Comparison of ENCODE assay signal across 22 mouse cellular contexts in genomic region chr13:100579951-100580350, GRCm38 (mm10). TPM values are rescaled to one million over a fixed set of nuclear protein-coding genes. Genes with fewer than 3 reads are reported as not detected.
DNase-seq lines count a peak whose midpoint lies in the region; ATAC-seq and TF ChIP-seq lines count a peak whose summit lies in the region.
"Had no signal": no experiment of that assay in that cellular context is flagged by ENCODE, and none has a peak within 500 bp of the region (broad histone marks: within the 10 kb centered on the region; RNA-seq: fewer than 3 reads in every experiment).

No protein-coding gene starts in this region.

- in situ Hi-C loops in Patski (cut with MboI; ENCODE audit: low pct_unique_long_range_greater_than_20kb) = no loop called here

- DNase-seq in hindbrain, postnatal 0 days (ENCODE audit: low spot score) = no peak
- DNase-seq in layer of hippocampus, adult 2 months (ENCODE audit: low spot score in 2 of 2) = no peak
- no peak for DNase-seq in layer of hippocampus, adult 18-20 months (ENCODE audit: low spot score in 2 of 2)
- DNase-seq in 416B (ENCODE audit: low read depth) (peak; percentile 55), Patski (ENCODE audit: low read depth, low spot score) (no peak)
- no peak for DNase-seq in gastrocnemius, adult 8-10 months (ENCODE audit: low spot score in 2 of 2)
- DNase-seq: adrenal gland, adult 8-10 months; B cell, adult 2 months; cerebellum, adult 9-11 months; gastrocnemius, postnatal 36 days; heart, postnatal 14 days; layer of hippocampus, adult 9-11 months; left cerebral cortex, postnatal 4 days; liver, embryonic 13.5 days; lung, postnatal 4 days had no signal

- no peaks in the 10 kb centered on the region for H3K36me3 ChIP-seq in hindbrain, postnatal 0 days (ENCODE audit: insufficient read depth, low read length)
- H3K36me3 ChIP-seq in hindbrain, embryonic 13.5 days = no peaks in the 10 kb centered on the region
- H3K36me3 ChIP-seq: embryonic facial prominence, embryonic 12.5 days; forebrain, embryonic 15.5 days; heart, embryonic 12.5 days; liver, embryonic 13.5 days had no signal

- no peaks in the 10 kb centered on the region for H3K4me1 ChIP-seq in hindbrain, postnatal 0 days (ENCODE audit: insufficient read depth, low read length)
- H3K4me1 ChIP-seq in hindbrain, embryonic 13.5 days (replicated peaks) = 0 out of 2 replicates have a peak, but pooled peaks cover 7% of the 10 kb centered on the region
- H3K4me1 ChIP-seq: forebrain, embryonic 15.5 days had no signal

- CTCF ChIA-PET in Patski (lab: Charles Lee) = interaction anchor here (0.8 kb wide), 1 partner anchor 88 kb away, joined by 3 read pairs; no protein-coding TSS in a partner anchor

- no peak for ATAC-seq in hindbrain, postnatal 0 days
- ATAC-seq in hindbrain, embryonic 13.5 days (ENCODE audit: low FRiP score) = no peak
- ATAC-seq in Patski = no peak
- ATAC-seq: forebrain, embryonic 15.5 days; intestine, embryonic 16.5 days had no signal

- H3K4me2 ChIP-seq in hindbrain, postnatal 0 days (ENCODE audit: low read depth, low read length) = no peak overlapping the region
- H3K4me2 ChIP-seq in hindbrain, embryonic 13.5 days = no peak overlapping the region
- H3K4me2 ChIP-seq: embryonic facial prominence, embryonic 12.5 days; forebrain, embryonic 15.5 days; heart, embryonic 12.5 days; hindbrain, embryonic 14.5 days; liver, embryonic 13.5 days had no signal

- H3K27ac ChIP-seq in hindbrain, postnatal 0 days = no peak overlapping the region
- no peak overlapping the region for H3K27ac ChIP-seq in hindbrain, embryonic 13.5 days
- no peak overlapping the region for H3K27ac ChIP-seq in layer of hippocampus, adult 2 months
- H3K27ac ChIP-seq: embryonic facial prominence, embryonic 12.5 days; forebrain, embryonic 15.5 days; hindbrain, embryonic 14.5 days; left cerebral cortex, adult 2 months; liver, embryonic 13.5 days had no signal

- TF ChIP-seq CTCF in hindbrain, postnatal 0 days (IDR thresholded peaks at IDR 0.05; ENCODE audit: low read depth) = peak; percentile 13
- peak; percentile 37 for TF ChIP-seq CTCF in layer of hippocampus, adult 2 months (conservative IDR thresholded peaks at IDR 0.05)
- TF ChIP-seq CTCF in Patski (IDR thresholded peaks at IDR 0.05) = peak; percentile 38

- no peak overlapping the region for H3K9ac ChIP-seq in hindbrain, postnatal 0 days (replicated peaks; ENCODE audit: low read length)
- H3K9ac ChIP-seq in hindbrain, embryonic 13.5 days = no peak overlapping the region
- H3K9ac ChIP-seq: embryonic facial prominence, embryonic 12.5 days; forebrain, embryonic 15.5 days; heart, embryonic 12.5 days; hindbrain, embryonic 14.5 days; liver, embryonic 13.5 days had no signal

- POLR2A ChIA-PET in Patski (lab: Charles Lee) = no interaction called here

- no peak overlapping the region for H3K4me3 ChIP-seq in hindbrain, postnatal 0 days (ENCODE audit: low read length)
- no peak overlapping the region for H3K4me3 ChIP-seq in hindbrain, embryonic 13.5 days
- no peak overlapping the region for H3K4me3 ChIP-seq in layer of hippocampus, adult 2 months
- H3K4me3 ChIP-seq: embryonic facial prominence, embryonic 12.5 days; forebrain, embryonic 15.5 days; heart, embryonic 12.5 days; left cerebral cortex, adult 2 months; liver, embryonic 13.5 days had no signal

- no peaks in the 10 kb centered on the region for H3K9me3 ChIP-seq in hindbrain, postnatal 0 days (ENCODE audit: low read length)
- H3K9me3 ChIP-seq in hindbrain, embryonic 13.5 days = no peaks in the 10 kb centered on the region
- H3K9me3 ChIP-seq: embryonic facial prominence, embryonic 12.5 days; forebrain, embryonic 15.5 days; heart, embryonic 12.5 days; liver, embryonic 13.5 days had no signal

- H3K27me3 ChIP-seq in hindbrain, postnatal 0 days (ENCODE audit: insufficient read depth, low read length) = no peaks in the 10 kb centered on the region
- H3K27me3 ChIP-seq in hindbrain, embryonic 13.5 days = no peaks in the 10 kb centered on the region
- H3K27me3 ChIP-seq in Patski = no peaks in the 10 kb centered on the region
- H3K27me3 ChIP-seq: embryonic facial prominence, embryonic 12.5 days; forebrain, embryonic 15.5 days; heart, embryonic 12.5 days; liver, embryonic 13.5 days had no signal

RNA-seq across cellular contexts. Expression of gene Ocln, which starts 27.4 kb away (rescaled TPM):
- total RNA-seq in hindbrain, postnatal 0 days (2014; rRNA removed) = 12.4 and 12.9 TPM in 2 replicates
- 11.9 and 13.5 TPM in 2 replicates for polyA plus RNA-seq in hindbrain, postnatal 0 days (2015; fragmentation: Nextera tagmentation; extraction: Ambion mirVana)
- 5.4 and 9.1 TPM in 2 replicates for polyA plus RNA-seq in hindbrain, embryonic 13.5 days (2015; fragmentation: Nextera tagmentation; extraction: Ambion mirVana)
- 10 to 100 TPM; 10.6 to 13.0 TPM for total RNA-seq in layer of hippocampus, adult 2 months (2021)
- total RNA-seq in layer of hippocampus, adult 18-20 months (2021) = 10 to 100 TPM; 11.2 to 12.3 TPM
- 12.1 TPM for polyA plus RNA-seq in Patski (2021)
- total RNA-seq in gastrocnemius, adult 8-10 months (2022) = under 1 TPM in 1 of 4 experiments, not detected in 3; 0.29 TPM

RNA-seq across cellular contexts. Expression of gene Marveld2, which starts 36.8 kb away (rescaled TPM):
- 2.1 and 3.8 TPM in 2 replicates for total RNA-seq in hindbrain, postnatal 0 days (2014; rRNA removed)
- polyA plus RNA-seq in hindbrain, postnatal 0 days (2015; fragmentation: Nextera tagmentation; extraction: Ambion mirVana) = 2.9 and 3.2 TPM in 2 replicates
- 2.4 TPM in 2 replicates for polyA plus RNA-seq in hindbrain, embryonic 13.5 days (2015; fragmentation: Nextera tagmentation; extraction: Ambion mirVana)
- 1 to 10 TPM; 1.3 to 1.6 TPM for total RNA-seq in layer of hippocampus, adult 2 months (2021)
- total RNA-seq in layer of hippocampus, adult 18-20 months (2021) = 1 to 10 TPM; 1.3 to 1.8 TPM
- 0.14 TPM for polyA plus RNA-seq in Patski (2021)
- under 1 TPM; 0.43 to 0.94 (median 0.63) TPM for total RNA-seq in gastrocnemius, adult 8-10 months (2022)

Comparison
In these comparisons a context has a peak if more than half of its experiments do, and no peak if none do; other contexts are left out.
1. RNA of gene Ocln, which starts 27.4 kb away (total RNA-seq): 10.6 to 13.0 TPM in layer of hippocampus, adult 2 months, 12.4 to 12.9 TPM in hindbrain, postnatal 0 days and 11.2 to 12.3 TPM in layer of hippocampus, adult 18-20 months; 0.29 TPM in gastrocnemius, adult 8-10 months; every median in the first group is over 4 times any median in the second.
2. Peak in every context shown above with its lines, with median percentiles within 50 percentile points of each other: CTCF ChIP-seq.